Mouse (Mus musculus): ENCODE data around the gene Vwa3b.

- TF ChIP-seq CTCF (IDR thresholded peaks at IDR 0.05; ENCODE audit: low read depth, low read length) (no peak), POLR2A (IDR thresholded peaks at IDR 0.05; ENCODE audit: extremely low read depth, insufficient read depth, low read length) (no peak)
Observed at GRCm38 (mm10) chr1:37077266-37077665, 50.9 kb downstream of the Vwa3b start.

Data from liver, adult 2 months (tissue).